Mouse (Mus musculus): ENCODE measurements at regions not wholly inside any gene's neighbourhood (a gene's known extent, or its start where the extent isn't known, plus 50 kb on each side); places are given as distances from the start of the nearest gene placed in this dataset.
A peak's percentile ranks its signal among the peaks of the same experiment; 100 is the strongest.

- DNase-seq (ENCODE audit: low spot score), result no peak
Observed at GRCm38 (mm10) chr3:123918140-123918539, 227.5 kb upstream of the Ndst3 start.

- DNase-seq (ENCODE audit: low spot score), result no peak
Observed at GRCm38 (mm10) chr3:123952121-123952520, 261.5 kb upstream of the Ndst3 start.

GRCm38 (mm10) chr3:123967373-123967772, 276.7 kb upstream of the Ndst3 start:
- DNase-seq (ENCODE audit: low spot score), result no peak

GRCm38 (mm10) chr3:123972367-123972766, 281.7 kb upstream of the Ndst3 start:
- no peak for DNase-seq (ENCODE audit: low spot score)

- no peak for DNase-seq (ENCODE audit: low spot score)
Observed at GRCm38 (mm10) chr3:123973806-123974576, 283.3 kb upstream of the Ndst3 start.

- DNase-seq (ENCODE audit: low spot score), result no peak
Observed at GRCm38 (mm10) chr3:123976475-123976874, 285.8 kb upstream of the Ndst3 start.

- no peak for DNase-seq (ENCODE audit: low spot score)
Observed at GRCm38 (mm10) chr3:123977168-123977567, 286.5 kb upstream of the Ndst3 start.

- no peak for DNase-seq (ENCODE audit: low spot score)
Observed at GRCm38 (mm10) chr3:123983045-123983444, 292.4 kb upstream of the Ndst3 start.

GRCm38 (mm10) chr3:123983530-123983929, 292.9 kb upstream of the Ndst3 start:
- DNase-seq (ENCODE audit: low spot score), result no peak

- DNase-seq (ENCODE audit: low spot score), result peak; percentile 4
Observed at GRCm38 (mm10) chr3:123984028-123984427, 293.4 kb upstream of the Ndst3 start.

GRCm38 (mm10) chr3:123999957-124000616, 309.4 kb upstream of the Ndst3 start:
- DNase-seq (ENCODE audit: low spot score), result no peak

- DNase-seq (ENCODE audit: low spot score), result no peak
Observed at GRCm38 (mm10) chr3:124000883-124001282, 310.2 kb upstream of the Ndst3 start.

- DNase-seq (ENCODE audit: low spot score), result no peak
Observed at GRCm38 (mm10) chr3:124011685-124012084, 309.0 kb upstream of the Tram1l1 start.

GRCm38 (mm10) chr3:124018618-124019017, 302.0 kb upstream of the Tram1l1 start:
- no peak for DNase-seq (ENCODE audit: low spot score)

- no peak for DNase-seq (ENCODE audit: low spot score)
Observed at GRCm38 (mm10) chr3:124026188-124026587, 294.5 kb upstream of the Tram1l1 start.

- no peak for DNase-seq (ENCODE audit: low spot score)
Observed at GRCm38 (mm10) chr3:124067061-124067460, 253.6 kb upstream of the Tram1l1 start.

- no peak for DNase-seq (ENCODE audit: low spot score)
Observed at GRCm38 (mm10) chr3:124067538-124067937, 253.1 kb upstream of the Tram1l1 start.

GRCm38 (mm10) chr3:124067971-124068370, 252.7 kb upstream of the Tram1l1 start:
- DNase-seq (ENCODE audit: low spot score), result no peak

GRCm38 (mm10) chr3:124069182-124069581, 251.5 kb upstream of the Tram1l1 start:
- DNase-seq (ENCODE audit: low spot score), result no peak

- peak; percentile 31 for DNase-seq (ENCODE audit: low spot score)
Observed at GRCm38 (mm10) chr3:124075974-124076606, 244.6 kb upstream of the Tram1l1 start.

GRCm38 (mm10) chr3:124092404-124093121, 228.1 kb upstream of the Tram1l1 start:
- DNase-seq (ENCODE audit: low spot score), result no peak

GRCm38 (mm10) chr3:124113995-124114394, 206.7 kb upstream of the Tram1l1 start:
- DNase-seq (ENCODE audit: low spot score), result no peak
